Mouse (Mus musculus): ENCODE measurements around the gene Tarbp1.
"Not testable (repeated sequence)": the region's sequence is repeated elsewhere in the genome, so short reads cannot be mapped to it uniquely, and the experiment has no call there.

Gene Tarbp1

GRCm38 (mm10) chr8:126420834-126421233 is 54.0 kb downstream of the Tarbp1 start:
- DNase-seq (ENCODE audit: low spot score in 2 of 2) = no peak

- DNase-seq (ENCODE audit: low spot score in 2 of 2) = no peak
Observed at GRCm38 (mm10) chr8:126405030-126405429, 69.8 kb downstream of the Tarbp1 start.

GRCm38 (mm10) chr8:126404550-126404949 is 70.3 kb downstream of the Tarbp1 start:
- DNase-seq (ENCODE audit: low spot score in 2 of 2) = not testable (repeated sequence)

- no peak for DNase-seq (ENCODE audit: low spot score in 2 of 2)
Observed at GRCm38 (mm10) chr8:126398349-126398748, 76.5 kb downstream of the Tarbp1 start.

- DNase-seq (ENCODE audit: low spot score in 2 of 2) = no peak
Observed at GRCm38 (mm10) chr8:126395917-126396316, 78.9 kb downstream of the Tarbp1 start.

GRCm38 (mm10) chr8:126395386-126395785 is 79.5 kb downstream of the Tarbp1 start:
- DNase-seq (ENCODE audit: low spot score in 2 of 2) = no peak

- no peak for DNase-seq (ENCODE audit: low spot score in 2 of 2)
Observed at GRCm38 (mm10) chr8:126391541-126391940, 83.3 kb downstream of the Tarbp1 start.

GRCm38 (mm10) chr8:126387566-126387965 is 87.3 kb downstream of the Tarbp1 start:
- no peak for DNase-seq (ENCODE audit: low spot score in 2 of 2)

- DNase-seq (ENCODE audit: low spot score in 2 of 2) = no peak
Observed at GRCm38 (mm10) chr8:126382749-126383148, 92.1 kb downstream of the Tarbp1 start.

GRCm38 (mm10) chr8:126382216-126382615 is 92.6 kb downstream of the Tarbp1 start:
- DNase-seq (ENCODE audit: low spot score in 2 of 2) = no peak

- DNase-seq (ENCODE audit: low spot score in 2 of 2) = no peak
Observed at GRCm38 (mm10) chr8:126381299-126381698, 93.6 kb downstream of the Tarbp1 start.

GRCm38 (mm10) chr8:126380141-126380540 is 94.7 kb downstream of the Tarbp1 start:
- no peak for DNase-seq (ENCODE audit: low spot score in 2 of 2)

- no peak for DNase-seq (ENCODE audit: low spot score in 2 of 2)
Observed at GRCm38 (mm10) chr8:126379580-126379979, 95.3 kb downstream of the Tarbp1 start.

All from spleen, postnatal 14 days (tissue).